Mouse (Mus musculus): ENCODE data around the gene Ptgis. TPM values are rescaled to one million over a fixed set of nuclear protein-coding genes. Genes with fewer than 3 reads are reported as not detected.

Ptgis gene
- polyA plus RNA-seq, 1 experiment from 2014 or later, result 12.9 TPM

DNA sequence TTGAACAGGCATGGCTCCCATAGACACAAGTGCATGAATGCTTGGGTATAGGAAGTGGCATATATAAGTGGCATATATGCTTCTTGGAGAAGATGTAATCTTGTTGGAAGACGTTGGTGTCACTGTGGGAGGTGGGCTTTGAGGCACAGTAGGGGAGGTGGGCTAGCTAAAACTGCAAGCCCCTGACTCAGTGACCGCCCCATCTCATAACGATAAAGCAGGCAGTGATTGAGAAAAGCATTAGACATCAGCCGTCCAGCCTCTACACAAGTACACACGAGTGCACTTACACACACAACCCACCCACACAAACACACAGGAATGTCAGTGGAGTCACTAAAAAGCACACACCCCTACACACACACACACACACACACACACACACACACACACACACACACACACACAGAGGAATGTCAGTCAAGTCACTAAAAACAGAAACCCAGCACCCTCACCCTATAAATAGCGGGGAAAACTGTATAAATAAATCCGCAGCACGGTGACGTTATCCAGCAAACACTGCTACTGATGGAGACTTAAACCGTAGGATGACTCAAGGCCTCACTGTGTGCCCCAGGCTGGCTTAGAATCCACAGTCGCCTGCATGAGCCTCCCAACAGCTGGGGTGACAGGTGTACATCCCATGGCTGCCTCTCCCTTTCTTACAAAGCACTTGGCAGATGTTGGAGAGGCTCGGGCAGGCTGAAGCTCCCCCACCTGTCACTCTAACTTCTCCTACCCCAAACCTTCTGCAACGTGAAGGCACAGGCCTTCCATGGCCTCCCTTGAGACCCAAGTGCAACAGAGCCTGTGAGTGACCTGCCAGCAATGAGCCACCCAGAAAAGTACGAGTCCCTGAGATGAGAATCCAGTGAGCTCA lies 27.4 kb upstream of the Ptgis start:
- no peak overlapping the region for H3K4me2 ChIP-seq (ENCODE audit: low read depth, low read length)
- WGBS, result 82% methylated on average over 14 of the region's 14 CpGs
- H3K4me3 ChIP-seq (ENCODE audit: low read depth, low read length), result no peak overlapping the region
- no peaks in the 10 kb centered on the region for H3K36me3 ChIP-seq (replicated peaks; ENCODE audit: control insufficient read depth, insufficient read depth, low read depth, low read length)
- ATAC-seq (replicated peaks; ENCODE audit: insufficient number of reproducible peaks, low FRiP score, low TSS enrichment, low read depth) (no peak), DNase-seq (ENCODE audit: low spot score) (no peak)
- H3K27ac ChIP-seq (replicated peaks; ENCODE audit: low read depth, low read length), result no peak overlapping the region
- no peaks in the 10 kb centered on the region for H3K4me1 ChIP-seq (ENCODE audit: control insufficient read depth, insufficient read depth, low read length)
- H3K9ac ChIP-seq (replicated peaks; ENCODE audit: low read length), result no peak overlapping the region
- no peaks in the 10 kb centered on the region for H3K9me3 ChIP-seq (replicated peaks; ENCODE audit: control insufficient read depth, low read length)
- no peaks in the 10 kb centered on the region for H3K27me3 ChIP-seq (ENCODE audit: control insufficient read depth, insufficient read depth, low read length)

DNA sequence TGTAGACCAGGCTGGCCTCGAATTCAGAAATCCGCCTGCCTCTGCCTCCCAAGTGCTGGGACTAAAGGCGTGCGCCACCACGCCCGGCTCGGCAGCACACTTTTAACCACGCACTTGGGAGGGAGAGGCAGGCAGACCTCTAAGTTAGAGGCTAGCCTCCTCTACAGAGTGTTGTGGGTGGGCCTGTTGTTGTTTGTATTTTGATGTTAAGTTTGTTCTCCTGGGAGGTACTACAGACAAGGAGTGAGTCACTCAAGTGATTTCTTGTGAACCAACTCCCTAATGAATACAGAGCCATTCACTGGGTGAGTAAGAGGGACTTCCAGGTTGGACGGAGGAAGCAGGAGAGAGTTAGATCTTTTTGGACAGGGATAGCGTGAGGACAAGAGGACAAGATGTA lies 25.8 kb upstream of the Ptgis start:
- WGBS, result 94% methylated on average over 10 of the region's 10 CpGs
- H3K4me2 ChIP-seq (ENCODE audit: low read depth, low read length), result no peak overlapping the region
- H3K9ac ChIP-seq (replicated peaks; ENCODE audit: low read length), result no peak overlapping the region
- DNase-seq (ENCODE audit: low spot score) (no peak), ATAC-seq (replicated peaks; ENCODE audit: insufficient number of reproducible peaks, low FRiP score, low TSS enrichment, low read depth) (no peak)
- no peaks in the 10 kb centered on the region for H3K27me3 ChIP-seq (ENCODE audit: control insufficient read depth, insufficient read depth, low read length)
- no peaks in the 10 kb centered on the region for H3K36me3 ChIP-seq (replicated peaks; ENCODE audit: control insufficient read depth, insufficient read depth, low read depth, low read length)
- no peaks in the 10 kb centered on the region for H3K4me1 ChIP-seq (ENCODE audit: control insufficient read depth, insufficient read depth, low read length)
- no peak overlapping the region for H3K4me3 ChIP-seq (ENCODE audit: low read depth, low read length)
- no peaks in the 10 kb centered on the region for H3K9me3 ChIP-seq (replicated peaks; ENCODE audit: control insufficient read depth, low read length)
- no peak overlapping the region for H3K27ac ChIP-seq (replicated peaks; ENCODE audit: low read depth, low read length)

DNA sequence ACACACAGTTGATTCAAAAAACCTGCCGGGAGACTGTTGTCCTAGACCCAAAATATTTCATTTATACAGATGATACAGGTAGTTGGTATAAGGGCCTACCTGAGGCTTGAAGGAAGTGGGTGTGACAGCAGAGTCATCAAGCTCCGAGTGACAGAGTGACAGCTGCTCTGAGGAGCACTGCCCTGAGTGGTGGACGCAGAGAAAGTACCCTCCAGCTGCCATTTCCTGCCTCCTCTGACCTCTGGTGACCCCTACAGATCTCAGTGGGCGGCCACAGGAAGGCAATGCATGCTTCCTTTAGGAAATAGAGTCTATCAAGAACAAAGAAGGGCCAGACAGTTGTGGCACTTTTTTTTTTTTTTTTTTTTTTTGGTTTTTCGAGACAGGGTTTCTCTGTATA lies 25.4 kb upstream of the Ptgis start:
- no peaks in the 10 kb centered on the region for H3K4me1 ChIP-seq (ENCODE audit: control insufficient read depth, insufficient read depth, low read length)
- H3K36me3 ChIP-seq (replicated peaks; ENCODE audit: control insufficient read depth, insufficient read depth, low read depth, low read length), result no peaks in the 10 kb centered on the region
- H3K9ac ChIP-seq (replicated peaks; ENCODE audit: low read length), result no peak overlapping the region
- WGBS, result 36% methylated on average over 4 of the region's 5 CpGs
- ATAC-seq (replicated peaks; ENCODE audit: insufficient number of reproducible peaks, low FRiP score, low TSS enrichment, low read depth) (no peak), DNase-seq (ENCODE audit: low spot score) (no peak)
- no peaks in the 10 kb centered on the region for H3K27me3 ChIP-seq (ENCODE audit: control insufficient read depth, insufficient read depth, low read length)
- H3K4me2 ChIP-seq (ENCODE audit: low read depth, low read length), result no peak overlapping the region
- H3K4me3 ChIP-seq (ENCODE audit: low read depth, low read length), result no peak overlapping the region
- no peaks in the 10 kb centered on the region for H3K9me3 ChIP-seq (replicated peaks; ENCODE audit: control insufficient read depth, low read length)
- no peak overlapping the region for H3K27ac ChIP-seq (replicated peaks; ENCODE audit: low read depth, low read length)

DNA sequence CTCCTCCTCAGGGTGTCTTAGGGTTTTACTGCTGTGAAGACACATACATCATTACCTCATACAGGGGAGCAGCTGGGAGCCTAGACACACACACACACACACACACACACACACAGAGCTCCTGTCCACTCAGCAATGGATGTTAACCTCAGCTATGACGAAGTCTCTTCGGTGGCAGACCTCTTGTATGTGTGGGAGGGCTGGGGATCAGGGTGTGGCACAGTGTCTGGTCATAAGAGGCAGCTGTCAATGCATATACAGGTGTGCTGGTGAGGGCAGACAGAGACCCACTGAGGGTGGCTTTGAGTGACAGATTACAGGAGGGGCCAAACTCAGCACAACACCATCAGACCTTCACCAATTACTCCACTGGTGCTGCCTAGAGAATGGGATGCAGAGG lies 24.6 kb upstream of the Ptgis start:
- no peak for DNase-seq (ENCODE audit: low spot score)
- WGBS, result 84% methylated on average over 2 of the region's 2 CpGs
- Histone ChIP-seq H3K9me3 (replicated peaks; ENCODE audit: control insufficient read depth, low read length) (no peaks in the 10 kb centered on the region), H3K36me3 (replicated peaks; ENCODE audit: control insufficient read depth, insufficient read depth, low read depth, low read length) (no peaks in the 10 kb centered on the region), H3K4me1 (ENCODE audit: control insufficient read depth, insufficient read depth, low read length) (no peaks in the 10 kb centered on the region), H3K4me3 (ENCODE audit: low read depth, low read length) (no peak overlapping the region), H3K9ac (replicated peaks; ENCODE audit: low read length) (no peak overlapping the region), H3K27me3 (ENCODE audit: control insufficient read depth, insufficient read depth, low read length) (no peaks in the 10 kb centered on the region), H3K27ac (replicated peaks; ENCODE audit: low read depth, low read length) (no peak overlapping the region), H3K4me2 (ENCODE audit: low read depth, low read length) (no peak overlapping the region)
- no peak for ATAC-seq (replicated peaks; ENCODE audit: insufficient number of reproducible peaks, low FRiP score, low TSS enrichment, low read depth)

DNA sequence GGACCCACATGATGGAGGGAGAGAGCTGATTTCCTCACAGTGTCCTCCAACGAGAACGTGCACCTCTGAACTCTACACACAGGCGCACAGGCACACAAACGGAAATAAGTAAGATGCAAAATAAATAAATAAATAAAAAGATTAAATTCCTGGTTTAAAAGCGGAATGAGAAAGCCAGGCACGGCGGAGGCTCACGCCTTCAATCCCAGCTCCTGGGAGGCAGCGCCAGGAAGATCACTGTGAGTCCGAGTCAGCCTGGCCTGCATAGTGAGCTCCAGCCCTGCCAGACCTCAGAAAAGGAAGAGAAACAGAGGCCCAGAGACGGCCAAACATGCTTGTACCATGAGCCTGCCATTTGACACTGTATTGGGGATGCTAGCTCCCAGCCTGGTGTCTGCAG lies 23.5 kb upstream of the Ptgis start:
- H3K9ac ChIP-seq (replicated peaks; ENCODE audit: low read length), result no peak overlapping the region
- no peak for ATAC-seq (replicated peaks; ENCODE audit: insufficient number of reproducible peaks, low FRiP score, low TSS enrichment, low read depth)
- H3K27me3 ChIP-seq (ENCODE audit: control insufficient read depth, insufficient read depth, low read length), result no peaks in the 10 kb centered on the region
- H3K4me3 ChIP-seq (ENCODE audit: low read depth, low read length), result no peak overlapping the region
- 84% methylated on average over 11 of the region's 11 CpGs for WGBS
- H3K36me3 ChIP-seq (replicated peaks; ENCODE audit: control insufficient read depth, insufficient read depth, low read depth, low read length), result no peaks in the 10 kb centered on the region
- no peaks in the 10 kb centered on the region for H3K4me1 ChIP-seq (ENCODE audit: control insufficient read depth, insufficient read depth, low read length)
- no peak for DNase-seq (ENCODE audit: low spot score)
- H3K9me3 ChIP-seq (replicated peaks; ENCODE audit: control insufficient read depth, low read length), result no peaks in the 10 kb centered on the region
- no peak overlapping the region for H3K4me2 ChIP-seq (ENCODE audit: low read depth, low read length)
- no peak overlapping the region for H3K27ac ChIP-seq (replicated peaks; ENCODE audit: low read depth, low read length)

GRCm38 (mm10) chr2:167263040-167263810 lies 22.8 kb upstream of the Ptgis start:
- Histone ChIP-seq H3K9me3 (replicated peaks; ENCODE audit: control insufficient read depth, low read length) (no peaks in the 10 kb centered on the region), H3K36me3 (replicated peaks; ENCODE audit: control insufficient read depth, insufficient read depth, low read depth, low read length) (no peaks in the 10 kb centered on the region), H3K4me2 (ENCODE audit: low read depth, low read length) (no peak overlapping the region), H3K9ac (replicated peaks; ENCODE audit: low read length) (no peak overlapping the region), H3K27me3 (ENCODE audit: control insufficient read depth, insufficient read depth, low read length) (no peaks in the 10 kb centered on the region), H3K4me1 (ENCODE audit: control insufficient read depth, insufficient read depth, low read length) (no peaks in the 10 kb centered on the region), H3K27ac (replicated peaks; ENCODE audit: low read depth, low read length) (no peak overlapping the region), H3K4me3 (ENCODE audit: low read depth, low read length) (no peak overlapping the region)
- WGBS, result 83% methylated on average over 8 of the region's 8 CpGs
- DNase-seq (ENCODE audit: low spot score), result no peak
- ATAC-seq (replicated peaks; ENCODE audit: insufficient number of reproducible peaks, low FRiP score, low TSS enrichment, low read depth), result no peak

- DNase-seq (ENCODE audit: low spot score) (no peak), ATAC-seq (replicated peaks; ENCODE audit: insufficient number of reproducible peaks, low FRiP score, low TSS enrichment, low read depth) (no peak)
- no peaks in the 10 kb centered on the region for H3K9me3 ChIP-seq (replicated peaks; ENCODE audit: control insufficient read depth, low read length)
- H3K4me1 ChIP-seq (ENCODE audit: control insufficient read depth, insufficient read depth, low read length), result no peaks in the 10 kb centered on the region
- H3K36me3 ChIP-seq (replicated peaks; ENCODE audit: control insufficient read depth, insufficient read depth, low read depth, low read length), result no peaks in the 10 kb centered on the region
- 88% methylated on average over 10 of the region's 10 CpGs for WGBS
- H3K4me3 ChIP-seq (ENCODE audit: low read depth, low read length), result no peak overlapping the region
- no peaks in the 10 kb centered on the region for H3K27me3 ChIP-seq (ENCODE audit: control insufficient read depth, insufficient read depth, low read length)
- no peak overlapping the region for H3K9ac ChIP-seq (replicated peaks; ENCODE audit: low read length)
- no peak overlapping the region for H3K4me2 ChIP-seq (ENCODE audit: low read depth, low read length)
- H3K27ac ChIP-seq (replicated peaks; ENCODE audit: low read depth, low read length), result no peak overlapping the region
These were observed 22.0 kb upstream of the Ptgis start for GRCm38 (mm10) chr2:167262433-167262832.

GRCm38 (mm10) chr2:167261106-167261505 lies 20.7 kb upstream of the Ptgis start:
- Histone ChIP-seq H3K36me3 (replicated peaks; ENCODE audit: control insufficient read depth, insufficient read depth, low read depth, low read length) (no peaks in the 10 kb centered on the region), H3K27me3 (ENCODE audit: control insufficient read depth, insufficient read depth, low read length) (no peaks in the 10 kb centered on the region)

More at GRCm38 (mm10) chr2:167261106-167261505, 20.7 kb upstream of the Ptgis start:
- Histone ChIP-seq H3K27ac (replicated peaks; ENCODE audit: low read depth, low read length) (no peak overlapping the region), H3K4me2 (ENCODE audit: low read depth, low read length) (no peak overlapping the region), H3K4me3 (ENCODE audit: low read depth, low read length) (no peak overlapping the region), H3K9me3 (replicated peaks; ENCODE audit: control insufficient read depth, low read length) (no peaks in the 10 kb centered on the region), H3K4me1 (ENCODE audit: control insufficient read depth, insufficient read depth, low read length) (no peaks in the 10 kb centered on the region), H3K9ac (replicated peaks; ENCODE audit: low read length) (no peak overlapping the region)
- DNase-seq (ENCODE audit: low spot score), result no peak
- 69% methylated on average over 4 of the region's 4 CpGs for WGBS
- no peak for ATAC-seq (replicated peaks; ENCODE audit: insufficient number of reproducible peaks, low FRiP score, low TSS enrichment, low read depth)

All from embryonic facial prominence, embryonic 11.5 days (tissue).